Mouse (Mus musculus) MEL (cell line): ENCODE data around the gene Nsun2. TPM values are rescaled to one million over a fixed set of nuclear protein-coding genes. Genes with fewer than 3 reads are reported as not detected.

Source experiments
- DNase-seq: peaks from one replicate; pipeline ENCODE4 v3.0.0; 2011; ENCODE audit warnings: low read depth, low spot score
- H3K27ac ChIP-seq: 2 replicates; pipeline ENCODE4 v1.5.1; 2012; ENCODE audit warnings: low read depth, mild to moderate bottlenecking, control low read depth, low read length, moderate library complexity; ENCODE audit not compliant: control insufficient read depth
- H3K27me3 ChIP-seq, 2 experiments: fragments of 150-350 bp in 1 of 2; sonication (generic) in 1 of 2; 2 replicates each; pipeline ENCODE4 v1.6.1; 2012; ENCODE audit warnings: low read length in 2 of 2, mild to moderate bottlenecking in 2 of 2, improper control_type of control experiment in 1 of 2, moderate library complexity in 1 of 2; ENCODE audit not compliant: insufficient read depth in 2 of 2, control insufficient read depth in 1 of 2
- H3K36me3 ChIP-seq, 2 experiments: 2 replicates each; pipeline ENCODE4 v1.6.1; 2012 to 2014; ENCODE audit warnings: low read length in 2 of 2, improper control_type of control experiment in 1 of 2, inconsistent platforms in 1 of 2, mild to moderate bottlenecking in 1 of 2; ENCODE audit not compliant: insufficient read depth in 2 of 2, control insufficient read depth in 1 of 2
- H3K4me1 ChIP-seq, 2 experiments: fragments of 150-350 bp in 1 of 2; sonication (generic) in 1 of 2; 2 replicates each; pipeline ENCODE4 v1.6.1; 2012; ENCODE audit warnings: low read length in 2 of 2, improper control_type of control experiment in 1 of 2, mild to moderate bottlenecking in 1 of 2; ENCODE audit not compliant: insufficient read depth in 2 of 2, control insufficient read depth in 1 of 2
- H3K4me3 ChIP-seq, 2 experiments: fragments of 150-350 bp in 1 of 2; sonication (generic) in 1 of 2; 2 replicates each; pipeline ENCODE4 v1.5.1; 2012; ENCODE audit warnings: low read depth in 2 of 2, low read length in 2 of 2, mild to moderate bottlenecking in 2 of 2, moderate library complexity in 2 of 2, control low read depth in 1 of 2, improper control_type of control experiment in 1 of 2; ENCODE audit not compliant: control insufficient read depth in 1 of 2, insufficient read depth in 1 of 2
- H3K79me2 ChIP-seq: 2 replicates; pipeline ENCODE4 v1.6.1; 2012; ENCODE audit warnings: mild to moderate bottlenecking, low read length, moderate library complexity; ENCODE audit not compliant: control insufficient read depth, poor library complexity, insufficient read depth
- H3K9ac ChIP-seq: 2 replicates; pipeline ENCODE4 v1.6.1; 2012; ENCODE audit warnings: low read depth, mild to moderate bottlenecking, control low read depth, low read length, moderate library complexity; ENCODE audit not compliant: control insufficient read depth, poor library complexity, severe bottlenecking
- H3K9me3 ChIP-seq: fragments of 150-350 bp; sonication (generic); replicated peaks from 2 replicates; pipeline ENCODE4 v1.6.1; 2012; ENCODE audit warnings: mild to moderate bottlenecking, low read length, improper control_type of control experiment, moderate library complexity; ENCODE audit not compliant: insufficient read depth
- EP300 ChIP-seq, 2 experiments: IDR thresholded peaks; 2 replicates each; pipeline ENCODE4 v1.6.1; 2011; ENCODE audit warnings: improper control_type of control experiment in 2 of 2, low read length in 2 of 2, low read depth in 1 of 2, mild to moderate bottlenecking in 1 of 2
- ETS1 ChIP-seq: IDR thresholded peaks from 2 replicates; pipeline ENCODE4 v1.6.1; 2012; ENCODE audit warnings: low read depth, mild to moderate bottlenecking, inconsistent platforms, low read length, improper control_type of control experiment, moderate library complexity
- GABPA ChIP-seq: IDR thresholded peaks from 2 replicates; pipeline ENCODE4 v1.6.1; 2012; ENCODE audit warnings: low read depth, mild to moderate bottlenecking, inconsistent platforms, low read length, improper control_type of control experiment, moderate library complexity
- HCFC1 ChIP-seq: IDR thresholded peaks from 2 replicates; pipeline ENCODE4 v1.6.1; 2012; ENCODE audit warnings: low read depth, mild to moderate bottlenecking, inconsistent platforms, low read length, improper control_type of control experiment, moderate library complexity
- MAFK ChIP-seq: IDR thresholded peaks from 2 replicates; pipeline ENCODE4 v1.6.1; 2011; ENCODE audit warnings: low read depth, mild to moderate bottlenecking, low read length, improper control_type of control experiment, borderline replicate concordance
- MEF2A ChIP-seq: IDR thresholded peaks from 2 replicates; pipeline ENCODE4 v1.6.1; 2014; ENCODE audit warnings: low read depth, mild to moderate bottlenecking, inconsistent platforms, low read length, improper control_type of control experiment; ENCODE audit not compliant: poor library complexity, insufficient replicate concordance, severe bottlenecking; ENCODE audit errors: extremely low read depth
- NELFE ChIP-seq: IDR thresholded peaks from 2 replicates; pipeline ENCODE4 v1.6.1; 2011; ENCODE audit warnings: low read depth, low read length, improper control_type of control experiment
- POLR2A ChIP-seq, 2 experiments: IDR thresholded peaks; 2 replicates each; pipeline ENCODE4 v1.6.1; 2011 to 2012; ENCODE audit warnings: low read length in 2 of 2, mild to moderate bottlenecking in 2 of 2, control low read depth in 1 of 2, improper control_type of control experiment in 1 of 2, low read depth in 1 of 2, moderate library complexity in 1 of 2; ENCODE audit not compliant: control insufficient read depth in 1 of 2, insufficient read depth in 1 of 2, poor library complexity in 1 of 2
- POLR2AphosphoS2 ChIP-seq: IDR thresholded peaks from 2 replicates; pipeline ENCODE4 v1.6.1; 2011; ENCODE audit warnings: low read length, improper control_type of control experiment
- RCOR1 ChIP-seq: IDR thresholded peaks from 2 replicates; pipeline ENCODE4 v1.6.1; 2012; ENCODE audit warnings: low read depth, mild to moderate bottlenecking, inconsistent platforms, low read length, improper control_type of control experiment
- TAL1 ChIP-seq: IDR thresholded peaks from 2 replicates; pipeline ENCODE4 v1.6.1; 2012; ENCODE audit warnings: mild to moderate bottlenecking, inconsistent platforms, low read length, moderate library complexity, mixed read lengths
- TBP ChIP-seq: IDR thresholded peaks from 2 replicates; pipeline ENCODE4 v1.8.0; 2011; ENCODE audit warnings: low read depth, low read length, improper control_type of control experiment
- TCF12 ChIP-seq: IDR thresholded peaks from 2 replicates; pipeline ENCODE4 v1.6.1; 2014; ENCODE audit warnings: low read depth, mild to moderate bottlenecking, inconsistent platforms, low read length, improper control_type of control experiment, moderate library complexity
- USF1 ChIP-seq: IDR thresholded peaks from 2 replicates; pipeline ENCODE4 v1.6.1; 2014; ENCODE audit warnings: low read depth, mild to moderate bottlenecking, inconsistent platforms, low read length, improper control_type of control experiment, moderate library complexity
- ZC3H11A ChIP-seq: IDR thresholded peaks from 2 replicates; pipeline ENCODE4 v1.6.1; 2012; ENCODE audit warnings: low read depth, mild to moderate bottlenecking, inconsistent platforms, low read length, improper control_type of control experiment
- ZMIZ1 ChIP-seq: IDR thresholded peaks from 2 replicates; pipeline ENCODE4 v1.6.1; 2012; ENCODE audit warnings: low read depth, mild to moderate bottlenecking, inconsistent platforms, low read length, improper control_type of control experiment, moderate library complexity
- polyA plus RNA-seq, 2 experiments: library from polyadenylated mRNA; stranded (reverse) in 1 of 2; unstranded in 1 of 2; fragments of >175 nt in 1 of 2; fragments of >200 nt in 1 of 2; gene quantifications; 2 replicates each; pipeline versions ENCODE4 v1.2.1 to v1.2.4; 2012; ENCODE audit warnings: low replicate concordance in 2 of 2, low read depth in 1 of 2; ENCODE audit not compliant: insufficient read length in 2 of 2, insufficient read depth in 1 of 2, missing spikeins in 1 of 2
- total RNA-seq: library from RNA; depleted of rRNA; stranded (reverse); fragments of 300-350 nt; gene quantifications from 2 replicates; pipeline ENCODE4 v1.2.3, GENCODE M21; 2012

The Nsun2 gene
- total and polyA plus RNA-seq, 3 experiments = 277 to 303 (median 302) TPM

GRCm38 (mm10) chr13:69642656-69643216 is 109.2 kb downstream of the Nsun2 start:
- H3K27me3 ChIP-seq = no peaks in the 10 kb centered on the region
- H3K27ac ChIP-seq = no peak overlapping the region
- H3K4me3 ChIP-seq = no peak overlapping the region
- H3K36me3 ChIP-seq = no peaks in the 10 kb centered on the region; a peak in 1 of 4 replicates
- H3K9ac ChIP-seq = no peak overlapping the region
- peak; percentile 26 for DNase-seq
- TF ChIP-seq EP300 (IDR thresholded peaks at IDR 0.05; ENCODE audit: low read depth in 1 of 2, low read length in 2 of 2) = no peak
- TF ChIP-seq USF1 = peak; percentile 18; the same call in 1 of the 2 replicates
- no peak for TF ChIP-seq NELFE
- peak; percentile 73 for TF ChIP-seq POLR2AphosphoS2
- TF ChIP-seq POLR2A (IDR thresholded peaks at IDR 0.05; ENCODE audit: control insufficient read depth in 1 of 2, insufficient read depth in 1 of 2, low read depth in 1 of 2, low read length in 2 of 2, poor library complexity in 1 of 2) = 0 out of 4 replicates have a peak, but pooled peaks of 1 of the 2 experiments have one; percentile 22
- H3K9me3 ChIP-seq = no peaks in the 10 kb centered on the region
- no peaks in the 10 kb centered on the region for H3K4me1 ChIP-seq
- no peaks in the 10 kb centered on the region for H3K79me2 ChIP-seq

GRCm38 (mm10) chr13:69643937-69644336 is 110.4 kb downstream of the Nsun2 start:
- H3K4me1 ChIP-seq = no peaks in the 10 kb centered on the region
- H3K79me2 ChIP-seq = no peaks in the 10 kb centered on the region
- H3K36me3 ChIP-seq = no peaks in the 10 kb centered on the region
- no peak for TF ChIP-seq ZMIZ1
- no peak for TF ChIP-seq GABPA
- no peak for TF ChIP-seq TAL1
- TF ChIP-seq EP300 (IDR thresholded peaks at IDR 0.05; ENCODE audit: low read depth in 1 of 2, low read length in 2 of 2) = no peak
- no peak for TF ChIP-seq HCFC1
- TF ChIP-seq MEF2A = no peak
- TF ChIP-seq RCOR1 = no peak
- no peak for TF ChIP-seq TBP
- TF ChIP-seq ZC3H11A = no peak
- no peak for TF ChIP-seq ETS1
- TF ChIP-seq USF1 = no peak
- no peak for TF ChIP-seq MAFK
- TF ChIP-seq TCF12 = no peak
- H3K27me3 ChIP-seq = no peaks in the 10 kb centered on the region
- no peak overlapping the region for H3K9ac ChIP-seq
- H3K4me3 ChIP-seq = no peak overlapping the region
- no peak for DNase-seq
- no peak overlapping the region for H3K27ac ChIP-seq
- no peaks in the 10 kb centered on the region for H3K9me3 ChIP-seq
